Mouse (Mus musculus): Measurements from ENCODE around the gene Snrpd3.
"Not testable (repeated sequence)": the region's sequence is repeated elsewhere in the genome, so short reads cannot be mapped to it uniquely, and the experiment has no call there.

Gene Snrpd3

GRCm38 (mm10) chr10:75565906-75566305 is 48.6 kb downstream of the Snrpd3 start:
- DNase-seq (ENCODE audit: extremely low read depth, low read depth, low spot score) = no peak

- no peak for DNase-seq (ENCODE audit: extremely low read depth, low read depth, low spot score)
Observed at GRCm38 (mm10) chr10:75566321-75566720, 49.0 kb downstream of the Snrpd3 start.

GRCm38 (mm10) chr10:75566765-75567164 is 49.4 kb downstream of the Snrpd3 start:
- DNase-seq (ENCODE audit: extremely low read depth, low read depth, low spot score) = not testable (repeated sequence)

GRCm38 (mm10) chr10:75568029-75568428 is 50.7 kb downstream of the Snrpd3 start:
- no peak for DNase-seq (ENCODE audit: extremely low read depth, low read depth, low spot score)

DNA sequence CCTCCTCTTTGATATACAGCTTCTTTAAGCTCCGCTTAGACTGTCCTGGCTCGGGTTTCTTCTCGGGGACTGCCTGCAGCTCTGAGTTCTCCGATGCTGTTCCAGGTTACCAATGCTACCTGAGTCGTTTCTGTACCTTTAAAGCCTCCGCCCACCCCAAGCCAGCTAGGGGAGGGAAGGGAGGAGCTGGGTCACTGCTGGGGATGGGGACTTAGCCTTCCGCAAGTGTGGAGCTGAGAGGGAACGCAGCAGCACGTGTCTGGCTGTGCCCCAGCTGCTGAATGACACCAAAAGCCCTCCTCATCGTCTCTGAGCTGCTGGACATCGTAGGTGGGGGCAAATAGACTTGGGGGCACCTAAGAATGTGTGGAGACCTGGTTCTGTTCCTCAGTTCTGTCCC is 51.1 kb downstream of the Snrpd3 start:
- no peak for DNase-seq (ENCODE audit: extremely low read depth, low read depth, low spot score)

GRCm38 (mm10) chr10:75568851-75569250 is 51.5 kb downstream of the Snrpd3 start:
- no peak for DNase-seq (ENCODE audit: extremely low read depth, low read depth, low spot score)

GRCm38 (mm10) chr10:75570981-75571657 is 53.8 kb downstream of the Snrpd3 start:
- DNase-seq (ENCODE audit: extremely low read depth, low read depth, low spot score) = no peak

DNA sequence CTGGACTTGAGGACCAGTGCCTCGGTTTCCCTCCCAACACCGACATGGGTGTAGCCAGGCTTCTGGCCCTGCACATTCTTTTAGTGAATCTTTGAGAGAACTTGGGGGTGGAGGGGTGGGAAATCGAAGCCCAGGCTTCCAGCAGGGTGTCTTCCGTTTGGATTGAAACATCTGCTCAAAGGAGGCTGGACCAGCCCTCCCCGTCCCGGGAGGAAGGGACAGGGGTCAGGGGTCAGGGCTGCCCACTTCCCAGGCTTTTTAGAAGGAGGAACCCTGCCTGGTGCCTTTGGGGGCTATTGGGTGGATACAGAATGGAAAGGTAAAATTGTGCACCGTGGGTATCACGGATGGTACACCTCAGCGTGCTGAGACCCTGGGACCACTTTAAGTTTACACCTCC is 54.6 kb downstream of the Snrpd3 start:
- DNase-seq (ENCODE audit: extremely low read depth, low read depth, low spot score) = no peak

- DNase-seq (ENCODE audit: extremely low read depth, low read depth, low spot score) = no peak
Observed at GRCm38 (mm10) chr10:75573181-75573580, 55.8 kb downstream of the Snrpd3 start.

GRCm38 (mm10) chr10:75573965-75574364 is 56.6 kb downstream of the Snrpd3 start:
- no peak for DNase-seq (ENCODE audit: extremely low read depth, low read depth, low spot score)

GRCm38 (mm10) chr10:75579129-75579528 is 61.8 kb downstream of the Snrpd3 start:
- DNase-seq (ENCODE audit: extremely low read depth, low read depth, low spot score) = no peak

DNA sequence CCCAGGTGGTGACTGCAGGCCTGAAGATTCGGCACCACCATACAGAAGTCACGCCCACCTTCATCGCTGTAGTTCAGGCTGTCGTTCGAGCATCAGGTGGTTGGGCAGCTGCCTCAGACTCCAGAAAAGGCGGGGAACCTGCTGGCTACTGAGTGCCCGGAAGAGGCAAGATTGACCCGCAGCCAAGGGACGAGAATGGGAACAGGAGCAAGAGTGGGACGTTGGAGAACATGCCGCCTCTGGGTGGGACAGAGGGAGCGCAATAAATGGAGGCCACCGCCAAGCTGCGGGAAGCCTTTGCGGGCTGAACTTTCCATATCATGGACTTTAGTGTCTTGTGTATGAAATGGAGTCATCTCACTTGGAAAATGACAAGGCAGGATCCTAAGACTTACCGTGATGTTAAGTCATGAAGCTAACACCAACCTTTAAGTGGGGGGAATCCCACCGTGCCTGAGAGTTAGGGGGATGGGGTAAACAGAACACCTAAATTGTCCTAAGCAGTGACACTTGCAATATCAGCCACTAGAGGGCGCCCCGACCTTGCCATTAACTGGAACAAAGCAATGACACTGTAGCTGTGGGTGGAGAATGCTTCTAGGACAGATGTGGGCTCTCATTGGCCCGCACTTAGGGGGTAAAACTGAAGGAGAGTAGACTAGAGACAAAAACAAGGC is 68.7 kb downstream of the Snrpd3 start:
- DNase-seq (ENCODE audit: extremely low read depth, low read depth, low spot score) = no peak

DNA sequence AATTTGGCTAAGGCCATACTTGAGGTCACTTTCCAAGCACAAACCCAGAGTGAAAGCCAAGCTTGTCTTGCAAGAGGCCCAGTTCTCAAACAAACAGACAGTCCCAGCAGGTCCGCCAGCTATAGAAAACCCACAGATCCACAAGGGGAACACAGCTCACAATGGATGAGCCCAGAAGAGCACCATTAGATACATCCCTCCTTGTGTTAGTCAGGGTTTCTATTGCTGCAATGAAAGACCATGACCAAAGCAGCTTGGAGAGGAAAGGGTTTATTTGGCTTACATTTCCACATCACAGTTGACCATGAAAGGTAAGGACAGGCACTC is 69.2 kb downstream of the Snrpd3 start:
- DNase-seq (ENCODE audit: extremely low read depth, low read depth, low spot score) = no peak
